In the genomic region with DNA sequence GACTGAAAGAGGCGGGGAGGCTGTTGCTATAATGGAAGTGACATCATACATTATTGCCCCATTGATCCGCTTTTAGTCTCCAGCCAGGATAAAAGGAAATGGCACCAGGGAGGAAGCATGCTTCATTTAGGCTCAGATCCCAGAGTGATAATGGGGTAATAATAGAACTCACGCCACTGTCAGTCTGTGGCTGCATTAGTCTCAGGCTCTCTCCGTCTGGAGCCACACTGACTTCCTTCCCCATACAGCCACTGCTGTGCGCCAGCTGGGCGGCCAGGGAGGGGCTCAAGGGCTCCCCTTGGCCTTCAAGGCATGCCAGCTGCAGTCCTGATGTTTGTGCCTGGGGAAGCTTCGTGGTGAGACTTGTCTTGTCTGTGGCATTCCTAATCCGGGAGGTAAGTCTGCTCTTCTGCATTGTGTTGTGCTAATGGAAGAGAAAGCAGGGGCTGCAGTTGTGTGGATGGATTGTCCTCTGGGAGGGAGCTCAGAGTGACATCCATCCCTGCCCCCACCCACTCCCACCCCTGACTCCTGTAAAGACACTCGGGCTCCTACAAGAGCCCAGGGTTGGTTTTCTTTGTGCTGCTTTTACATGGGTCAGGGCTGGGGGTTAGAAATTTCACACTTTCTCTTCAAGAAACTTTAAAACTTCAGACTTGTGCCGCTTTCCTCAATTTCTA, we compare ENCODE assay signal across 8 mouse cellular contexts.
DNase-seq lines count a peak whose midpoint lies in the region; ATAC-seq and TF ChIP-seq lines count a peak whose summit lies in the region.

No protein-coding gene starts in this region.

- peaks cover 23% of the 10 kb centered on the region for H3K4me1 ChIP-seq in thymus, adult 2 months (replicated peaks; ENCODE audit: control insufficient read depth, insufficient read depth, low read length)
- H3K4me1 ChIP-seq in embryonic fibroblast, embryonic 13.5 days (ENCODE audit: control insufficient read depth, insufficient read depth, low read length): peaks cover 27% of the 10 kb centered on the region
- peaks cover 86% of the 10 kb centered on the region for H3K4me1 ChIP-seq in limb, embryonic 12.5 days (replicated peaks)

- no peak for TF ChIP-seq POLR2A in thymus, adult 2 months (IDR thresholded peaks at IDR 0.05; ENCODE audit: control insufficient read depth, extremely low read depth, insufficient read depth, low read length, poor library complexity)
- peak; percentile 51; the same call in 1 of the 2 replicates for TF ChIP-seq POLR2A in embryonic fibroblast, embryonic 13.5 days (IDR thresholded peaks at IDR 0.05; ENCODE audit: low read depth, low read length)

- H3K27me3 ChIP-seq in thymus, adult 2 months (ENCODE audit: control insufficient read depth, insufficient read depth, low read length): no peaks in the 10 kb centered on the region
- no peaks in the 10 kb centered on the region for H3K27me3 ChIP-seq in limb, embryonic 12.5 days

- no peaks in the 10 kb centered on the region for H3K9me3 ChIP-seq in limb, embryonic 12.5 days

- DNase-seq in thymus, adult 2 months: peak; percentile 35
- no peak for DNase-seq in thymus, postnatal 0 days (ENCODE audit: low spot score)
- peak; percentile 81 for DNase-seq in mesoderm, embryonic 11.5 days (ENCODE audit: low read depth, low spot score)
- DNase-seq in cerebellum, postnatal 14 days: no peak

- TF ChIP-seq CTCF in thymus, adult 2 months (IDR thresholded peaks at IDR 0.05; ENCODE audit: borderline replicate concordance, control insufficient read depth, extremely low read depth, insufficient read depth, low read length, poor library complexity): no peak
- no peak for TF ChIP-seq CTCF in embryonic fibroblast, embryonic 13.5 days (IDR thresholded peaks at IDR 0.05; ENCODE audit: borderline replicate concordance, insufficient read depth, low read length)

- no peak overlapping the region for H3K4me3 ChIP-seq in thymus, adult 2 months (ENCODE audit: control insufficient read depth, insufficient read depth, low read length)
- peak overlapping the region; percentile 36 for H3K4me3 ChIP-seq in embryonic fibroblast, embryonic 13.5 days (ENCODE audit: insufficient read depth, low read length)
- peak overlapping the region; percentile 19; the same call in 1 of the 2 replicates for H3K4me3 ChIP-seq in limb, embryonic 12.5 days (replicated peaks)

- WGBS in thymus, adult 2 months: 34% methylated on average over 10 of the region's 10 CpGs
- 9% methylated on average over 10 of the region's 10 CpGs for WGBS in limb, embryonic 12.5 days

- H3K36me3 ChIP-seq in thymus, adult 2 months (ENCODE audit: control insufficient read depth, insufficient read depth, low read length): peaks cover 8% of the 10 kb centered on the region; the same call in 1 of the 2 replicates
- peaks cover 31% of the 10 kb centered on the region for H3K36me3 ChIP-seq in limb, embryonic 12.5 days

- H3K27ac ChIP-seq in thymus, adult 2 months (ENCODE audit: control insufficient read depth, insufficient read depth, low read length): no peak overlapping the region
- H3K27ac ChIP-seq in embryonic fibroblast, embryonic 13.5 days (ENCODE audit: insufficient read depth, low read length): peak overlapping the region; percentile 75
- H3K27ac ChIP-seq in limb, embryonic 12.5 days: peak overlapping the region; percentile 87

- peak overlapping the region; percentile 50 for H3K4me2 ChIP-seq in limb, embryonic 12.5 days

- H3K9ac ChIP-seq in limb, embryonic 12.5 days (replicated peaks): peak overlapping the region; percentile 40; the same call in 1 of the 2 replicates

- ATAC-seq in hematopoietic stem cell, adult 5-6 weeks (replicated peaks in 1 of 2; ENCODE audit: insufficient read depth in 1 of 2, low FRiP score in 2 of 2, low TSS enrichment in 1 of 2, low read depth in 1 of 2, poor library complexity in 2 of 2, severe bottlenecking in 2 of 2): peak; percentile 99
- ATAC-seq in limb, embryonic 12.5 days (ENCODE audit: insufficient number of reproducible peaks, insufficient read depth, low FRiP score, low TSS enrichment, low read depth): no peak
- no peak for ATAC-seq in inflammation-experienced regulatory T-cells, adult 6 months

Comparison
In these comparisons a context has a peak if more than half of its experiments do, and no peak if none do; other contexts are left out.
1. DNase-seq: peak in thymus, adult 2 months (single experiment) and mesoderm, embryonic 11.5 days (single experiment); none in thymus, postnatal 0 days (single experiment) and cerebellum, postnatal 14 days (0 of 2).
2. ATAC-seq: peak in hematopoietic stem cell, adult 5-6 weeks (2 of 2); none in limb, embryonic 12.5 days (single experiment) and inflammation-experienced regulatory T-cells, adult 6 months (single experiment).